Mouse (Mus musculus): ENCODE data around the gene Gkn1. TPM values are rescaled to one million over a fixed set of nuclear protein-coding genes. Genes with fewer than 3 reads are reported as not detected.

Gene Gkn1
- polyA plus RNA-seq, 1 experiment from 2014 or later = not detected

DNA sequence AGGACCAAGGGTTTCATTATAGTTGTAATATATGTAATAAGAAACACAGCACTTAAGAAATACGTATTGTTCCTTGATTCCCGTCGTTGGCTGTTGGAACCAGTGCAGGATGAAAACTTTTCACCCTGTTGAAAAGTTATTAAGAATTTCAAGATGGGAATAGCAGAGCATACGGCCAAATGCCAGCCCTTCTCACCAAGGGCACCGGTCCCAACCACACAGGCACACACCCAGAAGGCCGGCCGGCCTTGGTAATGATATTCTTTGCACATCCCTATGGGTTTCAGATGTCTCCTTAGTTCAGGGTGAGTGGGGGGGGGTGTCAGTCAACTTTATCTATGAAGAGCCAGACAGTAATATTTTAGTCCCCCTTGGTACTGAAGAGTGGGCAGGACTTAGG lies 32.1 kb downstream of the Gkn1 start:
- ATAC-seq (replicated peaks; ENCODE audit: insufficient number of reproducible peaks, insufficient read depth, low FRiP score, low read depth) = no peak
- no peaks in the 10 kb centered on the region for H3K9me3 ChIP-seq (replicated peaks)
- no peak overlapping the region for H3K4me3 ChIP-seq
- no peaks in the 10 kb centered on the region for H3K4me1 ChIP-seq (replicated peaks)
- H3K27ac ChIP-seq = no peak overlapping the region
- WGBS = 87% methylated on average over 7 of the region's 7 CpGs
- no peaks in the 10 kb centered on the region for H3K27me3 ChIP-seq
- H3K36me3 ChIP-seq = no peaks in the 10 kb centered on the region
- H3K9ac ChIP-seq = no peak overlapping the region
- no peak overlapping the region for H3K4me2 ChIP-seq

DNA sequence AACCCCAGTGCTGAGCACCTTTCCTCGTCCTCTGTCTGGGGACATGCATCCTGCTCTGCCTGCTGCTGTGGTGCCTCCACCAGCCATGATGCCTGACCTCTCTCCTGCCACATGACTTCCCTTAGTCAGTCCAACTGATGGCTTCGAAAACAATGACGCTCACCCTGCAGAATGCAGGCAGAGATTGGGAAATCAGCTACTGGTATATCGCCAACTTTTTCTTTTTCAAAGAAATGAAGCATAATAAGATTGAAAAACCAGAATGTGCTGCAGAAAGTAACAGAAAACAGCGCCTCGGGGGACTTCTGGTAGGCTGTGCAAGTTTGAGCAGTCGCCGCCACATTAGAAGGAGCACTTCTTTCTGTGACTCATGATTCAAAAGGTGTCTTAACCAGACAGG lies 33.8 kb downstream of the Gkn1 start:
- no peak overlapping the region for H3K9ac ChIP-seq
- H3K36me3 ChIP-seq = no peaks in the 10 kb centered on the region
- no peak for ATAC-seq (replicated peaks; ENCODE audit: insufficient number of reproducible peaks, insufficient read depth, low FRiP score, low read depth)
- no peaks in the 10 kb centered on the region for H3K9me3 ChIP-seq (replicated peaks)
- no peak overlapping the region for H3K4me3 ChIP-seq
- no peak overlapping the region for H3K4me2 ChIP-seq
- WGBS = 67% methylated on average over 8 of the region's 8 CpGs
- H3K4me1 ChIP-seq (replicated peaks) = no peaks in the 10 kb centered on the region
- no peak overlapping the region for H3K27ac ChIP-seq
- no peaks in the 10 kb centered on the region for H3K27me3 ChIP-seq

DNA sequence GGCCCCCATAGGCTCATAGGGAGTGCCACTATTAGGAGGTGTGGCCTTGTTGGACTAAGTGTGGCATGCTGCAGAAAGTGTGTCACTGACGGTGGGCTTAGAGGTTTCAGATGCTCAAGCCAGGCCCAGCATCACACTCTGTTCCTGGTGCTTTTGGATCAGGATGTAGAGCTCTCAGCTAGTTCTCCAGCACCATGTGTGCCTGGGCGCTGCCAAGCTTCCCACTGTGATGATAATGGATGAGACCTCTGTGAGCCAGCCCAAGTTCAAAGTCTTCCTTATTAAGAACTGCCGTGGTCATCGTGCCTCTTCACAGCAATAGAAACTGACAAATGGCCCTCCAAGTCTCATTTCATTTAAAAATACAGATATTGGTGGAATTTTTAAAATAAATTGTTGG lies 38.0 kb downstream of the Gkn1 start:
- Histone ChIP-seq H3K4me2 (no peak overlapping the region), H3K4me1 (replicated peaks) (no peaks in the 10 kb centered on the region), H3K9me3 (replicated peaks) (no peaks in the 10 kb centered on the region), H3K27me3 (no peaks in the 10 kb centered on the region), H3K36me3 (no peaks in the 10 kb centered on the region; the same call in 1 of the 2 replicates), H3K9ac (no peak overlapping the region), H3K27ac (no peak overlapping the region), H3K4me3 (no peak overlapping the region)
- ATAC-seq (replicated peaks; ENCODE audit: insufficient number of reproducible peaks, insufficient read depth, low FRiP score, low read depth) = no peak
- WGBS = 77% methylated on average over 4 of the region's 4 CpGs

DNA sequence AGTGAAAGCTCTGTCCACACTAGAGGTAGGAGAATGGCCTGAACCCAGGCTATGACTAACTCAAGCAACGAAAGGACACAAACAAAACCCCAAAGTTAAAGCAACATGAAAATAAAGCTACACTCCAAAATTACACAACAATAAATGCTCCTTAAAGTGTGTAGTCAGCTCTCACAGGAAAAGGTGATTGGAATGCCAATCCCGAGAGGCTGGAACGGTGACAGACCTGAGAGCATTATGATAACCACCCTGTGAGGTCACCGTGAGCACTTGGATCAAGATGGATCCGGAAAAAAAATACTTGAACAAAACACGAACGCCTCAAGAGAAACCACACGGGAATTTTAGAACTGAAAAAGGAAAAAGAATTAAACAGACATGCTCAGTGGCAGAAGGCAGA lies 46.3 kb downstream of the Gkn1 start:
- Histone ChIP-seq H3K9me3 (replicated peaks) (no peaks in the 10 kb centered on the region), H3K4me1 (replicated peaks) (no peaks in the 10 kb centered on the region), H3K4me3 (no peak overlapping the region), H3K36me3 (no peaks in the 10 kb centered on the region), H3K27me3 (no peaks in the 10 kb centered on the region), H3K4me2 (no peak overlapping the region), H3K9ac (no peak overlapping the region), H3K27ac (no peak overlapping the region)
- ATAC-seq (replicated peaks; ENCODE audit: insufficient number of reproducible peaks, insufficient read depth, low FRiP score, low read depth) = no peak
- WGBS = 54% methylated on average over 8 of the region's 8 CpGs

DNA sequence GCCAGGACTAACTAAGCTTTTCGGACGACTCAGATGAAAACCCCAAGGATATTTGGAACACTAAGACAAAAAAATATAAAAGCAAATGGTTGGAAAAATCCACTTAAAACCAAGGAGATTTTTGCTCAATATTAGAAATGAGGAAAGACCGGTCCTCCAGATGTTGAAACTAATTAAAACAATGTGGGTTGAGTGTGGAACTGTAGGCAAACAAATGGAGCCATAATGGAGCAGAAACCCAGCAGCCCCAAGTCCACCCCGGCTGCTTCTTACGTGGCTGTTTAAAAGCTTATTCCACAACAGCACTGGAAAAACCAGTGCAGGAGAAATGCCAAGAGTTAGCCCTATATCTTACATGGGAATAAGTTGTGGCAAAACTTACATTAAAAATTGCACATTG lies 48.0 kb downstream of the Gkn1 start:
- H3K27me3 ChIP-seq = no peaks in the 10 kb centered on the region
- ATAC-seq (replicated peaks; ENCODE audit: insufficient number of reproducible peaks, insufficient read depth, low FRiP score, low read depth) = no peak
- no peak overlapping the region for H3K4me2 ChIP-seq
- H3K36me3 ChIP-seq = no peaks in the 10 kb centered on the region
- WGBS = 77% methylated on average over 5 of the region's 5 CpGs
- H3K27ac ChIP-seq = no peak overlapping the region
- no peaks in the 10 kb centered on the region for H3K4me1 ChIP-seq (replicated peaks)
- H3K4me3 ChIP-seq = no peak overlapping the region
- no peak overlapping the region for H3K9ac ChIP-seq
- no peaks in the 10 kb centered on the region for H3K9me3 ChIP-seq (replicated peaks)

DNA sequence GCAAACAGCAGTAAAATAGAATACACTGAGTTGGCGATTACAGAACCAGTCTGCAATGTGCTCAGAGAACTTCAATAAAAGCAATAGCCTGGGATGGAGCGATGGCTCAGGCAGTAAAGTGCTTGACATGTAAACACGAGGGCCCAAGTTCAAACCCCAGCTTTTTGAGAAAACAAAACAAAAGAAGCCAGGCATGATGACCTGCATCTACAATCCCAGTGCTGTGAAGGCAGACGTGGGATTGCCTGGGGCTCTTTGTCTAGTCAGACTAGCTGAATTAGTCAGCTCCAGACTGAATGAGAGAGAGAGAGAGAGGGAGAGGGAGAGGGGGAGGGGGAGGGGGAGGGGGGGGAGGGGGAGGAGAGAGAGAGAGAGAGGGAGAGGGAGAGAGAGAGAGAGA lies 48.8 kb downstream of the Gkn1 start:
- ATAC-seq (replicated peaks; ENCODE audit: insufficient number of reproducible peaks, insufficient read depth, low FRiP score, low read depth) = no peak
- H3K27me3 ChIP-seq = no peaks in the 10 kb centered on the region
- no peak overlapping the region for H3K4me3 ChIP-seq
- no peaks in the 10 kb centered on the region for H3K9me3 ChIP-seq (replicated peaks)
- H3K4me2 ChIP-seq = no peak overlapping the region
- no peak overlapping the region for H3K9ac ChIP-seq
- no peaks in the 10 kb centered on the region for H3K4me1 ChIP-seq (replicated peaks)
- H3K27ac ChIP-seq = no peak overlapping the region
- WGBS = 72% methylated on average over 4 of the region's 4 CpGs
- no peaks in the 10 kb centered on the region for H3K36me3 ChIP-seq

Other genes starting within 250 kb of the Gkn1 start
- 0.09 and 0.13 TPM in 2 replicates for gene D6Ertd527e, start 246.2 kb downstream of the Gkn1 start, polyA plus RNA-seq (2015; fragmentation: Nextera tagmentation; extraction: Ambion mirVana)
- gene Antxr1, start 15.1 kb downstream of the Gkn1 start, polyA plus RNA-seq (2015; fragmentation: Nextera tagmentation; extraction: Ambion mirVana) = 5.0 and 7.4 TPM in 2 replicates
- gene Gkn2, start 22.4 kb upstream of the Gkn1 start, polyA plus RNA-seq (2015; fragmentation: Nextera tagmentation; extraction: Ambion mirVana) = not detected in 2 replicates
- 1.4 and 1.9 TPM in 2 replicates for gene Gkn3, start 38.0 kb upstream of the Gkn1 start, polyA plus RNA-seq (2015; fragmentation: Nextera tagmentation; extraction: Ambion mirVana)
- gene Bmp10, start 78.1 kb upstream of the Gkn1 start, polyA plus RNA-seq (2015; fragmentation: Nextera tagmentation; extraction: Ambion mirVana) = 3.1 and 4.4 TPM in 2 replicates
- 3.5 and 4.7 TPM in 2 replicates for gene Arhgap25, start 182.3 kb upstream of the Gkn1 start, polyA plus RNA-seq (2015; fragmentation: Nextera tagmentation; extraction: Ambion mirVana)
- 1.3 and 1.9 TPM in 2 replicates for gene Prokr1, start 239.8 kb upstream of the Gkn1 start, polyA plus RNA-seq (2015; fragmentation: Nextera tagmentation; extraction: Ambion mirVana)